Mouse (Mus musculus) retina, postnatal 1 day (tissue): Measurements from ENCODE around the gene Ccdc62.

Experiments used
- DNase-seq: peaks from one replicate; pipeline ENCODE4 v3.0.0-alpha.2; 2012

The Ccdc62 gene

DNA sequence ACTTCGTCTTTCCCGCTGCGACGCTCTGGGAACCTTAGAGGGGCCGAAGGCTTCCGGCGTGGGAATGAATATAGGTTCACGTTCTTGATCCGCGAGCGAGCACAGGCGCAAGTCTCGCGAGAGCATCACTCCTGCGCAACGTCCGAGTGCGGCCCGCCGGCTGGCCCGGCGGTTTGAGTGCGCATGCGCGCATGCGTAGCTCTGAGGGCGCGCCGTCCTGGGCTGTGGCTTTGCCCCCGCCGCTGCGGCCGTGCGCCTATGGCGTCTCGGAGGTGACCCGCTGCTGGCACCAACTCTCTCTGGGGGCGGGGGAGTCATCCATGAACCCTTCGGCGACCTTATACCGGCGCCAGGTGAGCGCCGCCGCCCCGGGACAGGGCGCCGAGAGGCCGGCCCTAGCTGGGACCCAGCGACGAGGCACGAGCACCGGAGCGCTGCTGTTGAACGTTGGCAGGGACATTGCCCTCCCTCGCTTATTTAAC, at the start of gene Ccdc62:
TSS of gene Ccdc62 (plus strand) at position 172 of the 482 bp plus-strand sequence.
- peak; percentile 98 for DNase-seq

DNA sequence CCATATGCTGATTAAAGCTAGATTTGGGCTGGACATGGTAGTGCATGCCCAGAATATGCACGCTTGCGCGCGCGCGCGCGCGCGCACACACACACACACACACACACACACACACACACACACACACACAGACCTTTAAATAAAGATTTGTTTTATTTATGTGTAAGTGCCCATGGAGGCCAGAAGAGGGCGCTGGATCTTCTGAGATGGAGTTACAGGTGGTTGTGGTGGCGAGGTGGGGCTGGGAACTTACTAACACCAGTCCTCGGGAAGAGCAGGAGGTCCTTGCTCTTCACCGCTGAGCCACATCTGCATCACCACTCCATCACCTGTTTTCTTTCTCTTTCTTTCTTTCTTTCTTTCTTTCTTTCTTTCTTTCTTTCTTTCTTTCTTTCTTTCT, 49.7 kb upstream of the Ccdc62 start:
- no peak for DNase-seq

DNA sequence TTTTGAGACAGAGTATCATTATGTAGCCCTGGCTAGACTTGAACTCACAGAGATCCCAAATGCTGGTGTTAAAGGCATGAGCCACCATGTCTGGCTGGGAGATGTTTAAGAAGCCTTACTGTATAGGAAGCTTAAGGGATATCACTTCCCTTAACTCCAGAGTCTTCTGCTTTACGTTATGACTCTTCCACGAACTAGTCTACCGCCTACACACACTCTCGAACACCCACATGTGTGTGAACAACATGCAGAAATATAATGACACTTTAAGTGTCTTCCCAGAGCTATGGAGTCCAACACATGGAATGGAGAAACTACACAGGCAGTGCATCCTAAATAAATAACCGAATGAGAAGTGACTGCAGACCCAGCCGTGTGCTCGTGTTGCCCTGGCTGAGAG, 46.6 kb upstream of the Ccdc62 start:
- DNase-seq = no peak

DNA sequence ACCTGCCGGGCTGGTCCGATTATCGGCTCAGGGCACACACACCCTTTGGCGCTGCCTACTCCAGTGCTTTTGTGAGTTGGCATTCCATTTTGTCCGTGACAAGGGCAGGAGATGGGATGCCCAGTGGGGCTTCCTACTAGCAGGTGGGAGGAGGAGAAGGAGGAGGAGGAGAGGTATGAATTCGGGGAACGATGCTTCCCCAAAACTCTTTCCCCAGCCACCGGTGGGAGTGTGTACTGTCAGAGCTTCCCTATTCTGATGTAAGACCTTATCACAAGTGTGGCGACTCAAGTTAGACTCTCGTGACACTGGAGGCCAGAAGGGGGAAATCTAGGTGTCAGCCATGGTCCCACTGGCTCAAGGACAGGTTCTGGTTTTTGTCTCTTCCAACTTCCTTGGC, 46.1 kb upstream of the Ccdc62 start:
- DNase-seq = no peak

DNA sequence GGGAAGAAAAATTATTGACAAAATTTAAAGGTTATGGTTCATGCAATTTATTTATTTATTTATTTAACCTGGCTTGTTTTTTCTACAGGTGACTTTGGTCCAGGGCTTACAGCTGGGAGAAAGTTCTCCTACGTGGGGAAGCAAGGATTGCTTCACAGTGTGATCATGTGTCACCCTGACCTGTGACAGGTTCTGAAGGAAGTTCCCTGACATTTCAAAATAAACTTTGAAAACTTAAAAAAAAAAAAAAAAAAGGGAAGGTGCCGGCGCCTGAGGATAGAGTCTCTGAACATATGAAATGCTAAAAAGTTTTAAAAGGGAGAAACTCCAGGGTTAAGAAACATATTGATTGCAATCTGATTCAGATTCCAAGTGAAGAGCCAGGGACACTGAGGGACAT, 44.1 kb upstream of the Ccdc62 start:
- no peak for DNase-seq

DNA sequence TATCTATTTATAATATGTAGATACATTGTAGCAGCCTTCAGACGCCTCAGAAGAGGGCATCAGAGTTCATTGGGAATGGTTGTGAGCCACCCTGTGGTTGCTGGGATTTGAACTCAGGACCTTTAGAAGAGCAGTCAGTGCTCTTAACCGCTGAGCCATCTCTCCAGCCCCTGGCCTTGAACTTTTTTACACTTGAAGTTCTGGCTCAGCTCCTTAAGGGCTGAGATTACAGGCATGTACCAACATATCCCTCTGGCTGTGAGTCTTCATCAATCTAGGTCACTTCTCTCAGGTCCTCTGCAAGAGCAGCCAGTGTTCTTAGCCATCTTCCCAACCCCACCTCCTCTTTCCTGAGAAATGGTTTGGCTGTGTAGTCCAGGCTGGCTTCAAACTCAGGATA, 40.2 kb upstream of the Ccdc62 start:
- DNase-seq = no peak

DNA sequence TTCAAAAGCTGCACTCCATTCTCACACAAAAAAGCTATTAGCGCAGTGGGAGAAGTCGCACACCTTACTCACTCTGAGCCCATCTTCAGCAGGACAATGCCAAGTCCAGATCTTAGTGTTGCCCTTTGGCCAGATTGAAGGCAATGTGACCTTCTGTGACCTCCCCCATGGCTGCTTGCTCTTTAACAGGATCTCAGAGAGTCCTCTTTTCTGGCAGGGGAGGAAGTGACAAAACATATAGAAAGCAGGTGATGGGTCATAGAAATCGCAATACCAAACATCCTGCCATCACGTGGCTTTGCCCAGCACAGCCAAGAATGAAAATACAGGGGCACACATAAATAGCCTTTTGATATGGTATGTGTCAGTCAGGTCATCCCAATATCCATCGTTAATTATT, 39.5 kb upstream of the Ccdc62 start:
- DNase-seq = no peak

DNA sequence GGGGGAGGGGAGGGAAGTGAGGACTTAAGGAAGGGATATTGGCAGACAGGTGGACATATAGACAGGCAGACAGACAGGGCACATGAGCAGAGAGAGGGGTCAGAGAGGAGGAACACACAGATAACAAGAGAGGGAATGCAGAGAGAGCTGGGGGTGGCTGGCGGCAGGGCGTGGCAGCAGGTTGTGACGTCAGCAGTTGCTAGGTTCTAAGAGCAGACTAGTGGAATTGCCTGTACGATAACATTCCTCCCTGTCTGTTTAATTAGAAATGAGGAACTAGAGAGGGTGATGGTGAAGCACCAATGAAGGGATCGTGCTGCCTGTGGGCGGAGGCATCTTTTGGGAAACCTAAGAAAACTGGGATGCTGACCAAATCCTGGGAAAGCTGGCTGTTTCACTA, 38.8 kb upstream of the Ccdc62 start:
- DNase-seq = no peak

DNA sequence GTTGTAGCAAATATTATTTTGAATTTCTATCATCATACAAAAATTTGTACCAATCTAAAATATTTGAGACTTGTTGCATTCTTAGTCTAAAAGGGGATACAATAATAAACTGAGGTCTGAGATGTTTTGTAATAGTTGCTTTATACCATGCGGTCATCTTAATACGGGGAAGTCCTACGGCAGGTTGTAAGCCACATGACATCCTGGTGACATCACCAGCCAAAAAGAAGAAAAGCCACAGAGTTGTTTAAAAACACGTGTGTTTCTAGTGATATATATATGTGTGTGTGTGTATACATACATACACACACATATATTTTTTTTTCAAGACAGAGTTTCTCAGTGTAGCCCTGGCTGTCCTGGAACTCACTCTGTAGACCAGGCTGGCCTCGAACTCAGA, 37.0 kb upstream of the Ccdc62 start:
- DNase-seq = no peak

DNA sequence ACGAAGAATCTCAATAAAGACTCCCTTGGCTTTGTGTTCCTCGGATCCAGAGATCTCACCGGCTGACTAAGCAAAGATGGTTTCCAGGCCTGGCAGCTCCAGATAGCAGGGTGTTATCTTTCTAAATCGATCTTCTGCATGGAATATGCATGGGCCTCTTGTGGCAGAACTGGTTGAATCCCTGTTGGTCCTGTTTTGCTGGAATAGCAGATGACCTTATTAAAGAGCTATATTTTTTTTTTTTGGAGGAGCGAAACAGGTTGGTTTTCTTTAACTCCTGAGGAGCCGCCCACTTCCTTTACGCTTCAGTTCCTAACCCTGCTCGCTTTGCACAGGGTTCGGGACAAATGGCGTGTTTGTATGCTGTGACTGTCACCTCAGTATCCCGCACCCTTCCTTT, 34.1 kb upstream of the Ccdc62 start:
- DNase-seq = no peak

DNA sequence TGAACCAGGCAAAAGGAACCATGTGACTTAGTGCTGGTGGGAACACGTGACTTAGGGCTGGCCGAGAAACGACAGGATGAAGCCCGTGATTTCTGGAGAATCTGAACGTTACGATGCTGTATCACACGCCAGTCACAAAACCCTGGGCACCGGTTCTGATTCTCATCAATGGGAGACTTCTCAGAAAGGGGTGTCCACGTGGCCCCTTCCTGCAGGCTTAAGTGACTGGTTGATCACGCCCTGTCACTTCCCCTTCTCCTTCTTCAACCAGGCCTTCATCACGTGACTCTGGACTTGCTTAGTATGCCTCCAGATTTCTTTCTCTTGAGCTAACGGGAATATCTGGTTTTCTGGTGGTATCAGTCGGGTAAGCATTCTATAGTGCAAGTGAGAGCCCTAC, 33.1 kb upstream of the Ccdc62 start:
- DNase-seq = no peak

DNA sequence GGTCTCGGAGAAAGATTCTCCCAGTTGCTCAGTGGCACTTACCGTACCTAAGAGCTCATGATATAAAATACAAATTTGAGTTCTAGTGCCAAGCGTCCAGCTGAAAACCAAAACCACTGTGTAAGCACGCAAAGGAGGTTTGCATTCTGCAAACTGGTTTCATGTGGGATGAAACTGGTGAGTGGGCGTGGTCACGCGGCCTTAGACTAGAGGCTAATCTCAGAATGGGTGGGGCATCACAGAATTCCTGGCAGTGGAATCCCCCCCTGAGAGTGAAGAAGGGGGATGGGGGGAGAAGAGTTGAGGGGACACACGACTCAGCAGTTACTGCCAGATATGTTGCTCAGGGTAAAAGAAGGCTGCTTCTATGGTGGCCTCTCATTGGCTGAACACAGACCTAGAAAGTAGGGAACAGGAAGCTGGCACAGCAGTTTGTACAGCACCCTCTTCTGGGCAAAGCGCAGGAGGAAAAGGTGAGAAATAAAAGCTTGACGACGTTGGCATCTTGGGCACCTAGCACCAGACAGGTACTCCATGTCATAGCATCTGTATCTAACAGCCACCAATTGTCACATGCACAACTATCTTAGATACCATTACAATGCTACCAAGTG, 26.3 kb upstream of the Ccdc62 start:
- no peak for DNase-seq

DNA sequence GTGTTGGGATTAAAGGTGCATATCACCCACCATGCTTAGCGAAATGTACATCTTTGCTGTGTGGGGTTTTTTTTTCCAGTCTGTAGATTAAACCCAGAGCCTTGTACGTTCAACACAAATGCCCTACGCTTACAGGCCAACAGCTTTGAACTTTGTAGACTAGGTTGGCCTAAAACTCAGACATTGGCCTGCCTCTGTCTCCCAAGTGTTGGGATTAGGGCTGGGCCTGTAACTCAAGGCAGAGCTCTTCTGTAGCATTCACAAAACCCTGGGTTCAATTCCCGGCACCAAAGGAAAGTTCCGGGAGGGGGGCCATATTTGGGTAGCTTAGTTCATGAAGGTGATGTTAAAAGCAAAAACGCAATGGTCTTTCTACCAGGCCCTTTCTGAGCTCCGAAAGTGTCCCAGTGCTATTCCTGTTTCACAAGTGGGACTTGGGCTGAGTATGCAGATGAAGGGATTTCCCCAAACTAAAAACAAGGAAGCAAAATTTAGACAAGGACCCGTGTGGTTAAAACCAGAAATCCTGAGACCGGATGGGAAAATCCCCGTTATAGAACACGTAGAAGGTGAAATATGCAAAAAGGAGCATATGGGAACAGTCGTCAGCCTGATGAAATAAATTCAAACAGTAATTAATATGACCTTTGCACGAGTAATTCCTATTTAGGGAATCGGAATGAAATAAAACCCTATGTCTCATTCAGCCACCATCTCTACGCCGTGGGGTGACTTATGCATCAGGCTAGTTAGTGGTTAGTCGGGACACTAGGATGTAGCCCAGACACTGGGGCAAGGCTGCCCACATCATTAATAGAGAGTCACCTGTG, 24.1 kb upstream of the Ccdc62 start:
- DNase-seq = no peak

DNA sequence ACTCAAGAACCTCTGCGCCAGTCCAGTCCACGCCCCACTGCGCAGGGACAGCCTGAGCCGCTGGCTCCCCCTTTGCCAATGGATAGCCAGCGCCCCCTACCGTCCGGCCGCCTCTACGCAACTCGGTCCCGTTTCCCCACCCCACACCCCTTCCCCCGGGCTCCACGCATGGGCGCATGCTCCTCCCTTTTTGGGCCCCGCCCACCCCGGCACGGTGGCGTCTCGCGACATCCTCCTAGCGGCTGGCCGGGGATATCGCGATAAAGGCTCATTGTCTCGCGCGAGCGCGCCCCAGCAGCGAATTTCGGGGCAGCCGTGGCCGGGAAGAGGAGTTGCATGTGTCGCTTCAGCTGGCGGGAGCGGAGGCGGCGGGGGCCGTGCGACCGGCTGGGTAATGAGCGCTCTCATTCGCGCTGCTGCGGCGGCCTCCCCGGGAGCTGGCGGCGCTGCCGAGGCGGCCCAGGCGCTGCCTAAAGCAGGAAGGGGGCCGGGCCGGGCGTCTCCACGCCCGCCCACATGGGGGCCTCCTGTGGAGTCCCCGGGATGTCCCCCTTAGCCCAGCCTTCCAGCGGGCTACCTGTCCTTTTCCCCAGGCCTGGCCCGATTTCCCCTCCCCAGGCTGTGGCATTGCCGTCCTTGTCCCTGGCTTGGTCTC, 23.4 kb upstream of the Ccdc62 start, which contains the start of gene Denr:
TSS of gene Denr (plus strand) at position 200 of the 655 bp plus-strand sequence.
- DNase-seq = peak; percentile 98

DNA sequence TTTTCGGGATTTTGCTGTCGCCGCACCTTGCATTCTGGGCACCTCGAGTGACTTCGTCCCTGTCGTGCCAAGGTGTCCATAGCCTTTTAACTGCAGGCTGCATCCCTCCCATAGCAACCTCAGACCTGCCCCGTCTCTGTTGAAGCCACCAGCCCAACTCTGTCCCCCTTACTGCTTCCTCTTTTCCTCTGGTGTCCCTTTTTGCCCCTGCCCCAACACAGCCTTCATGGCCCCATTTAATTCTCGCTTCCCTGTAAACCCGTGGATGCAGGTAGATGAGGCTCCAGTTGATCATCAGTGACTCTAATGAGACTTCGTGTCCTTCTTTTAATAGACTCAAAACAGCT, 22.9 kb upstream of the Ccdc62 start:
- DNase-seq = no peak

DNA sequence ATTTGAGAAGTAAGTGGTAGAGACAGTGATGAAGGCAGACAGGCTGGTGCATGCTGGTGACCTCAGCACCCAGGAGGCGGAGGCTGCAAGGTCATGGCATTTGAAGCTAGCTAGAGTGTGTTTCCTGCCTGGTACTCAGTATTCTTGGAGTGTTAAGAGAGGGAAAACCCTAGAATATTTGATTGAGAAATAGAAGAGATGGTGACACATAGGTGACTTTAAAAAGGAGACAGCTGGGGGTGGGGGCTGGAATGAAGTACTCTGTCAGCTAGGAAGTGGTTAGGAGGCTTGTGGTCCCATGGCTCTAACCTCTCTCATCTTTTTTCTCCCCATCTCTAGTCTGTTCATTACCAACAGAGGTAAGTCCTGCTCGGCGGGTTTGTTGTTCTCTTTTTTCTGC, 15.6 kb upstream of the Ccdc62 start:
- no peak for DNase-seq

DNA sequence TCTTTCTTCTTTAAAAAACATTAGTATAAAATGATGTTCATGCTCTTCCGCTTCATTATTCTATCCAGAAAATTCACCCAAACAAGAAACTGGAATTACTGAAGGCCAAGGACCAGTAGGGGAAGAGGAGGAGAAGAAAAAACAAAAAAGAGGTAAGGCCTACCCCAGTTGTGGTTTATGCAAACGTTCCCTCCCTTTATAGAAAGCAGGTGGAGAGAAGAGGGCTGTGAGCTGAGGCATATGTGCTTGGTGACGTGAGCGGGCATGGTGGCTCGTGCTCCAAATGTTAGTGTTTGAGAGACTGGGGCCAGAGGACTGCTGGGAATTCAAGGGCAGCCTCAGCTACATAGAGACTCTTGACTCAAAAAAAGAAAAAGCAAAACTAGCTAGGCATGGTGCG, 8.4 kb upstream of the Ccdc62 start:
- DNase-seq = no peak

DNA sequence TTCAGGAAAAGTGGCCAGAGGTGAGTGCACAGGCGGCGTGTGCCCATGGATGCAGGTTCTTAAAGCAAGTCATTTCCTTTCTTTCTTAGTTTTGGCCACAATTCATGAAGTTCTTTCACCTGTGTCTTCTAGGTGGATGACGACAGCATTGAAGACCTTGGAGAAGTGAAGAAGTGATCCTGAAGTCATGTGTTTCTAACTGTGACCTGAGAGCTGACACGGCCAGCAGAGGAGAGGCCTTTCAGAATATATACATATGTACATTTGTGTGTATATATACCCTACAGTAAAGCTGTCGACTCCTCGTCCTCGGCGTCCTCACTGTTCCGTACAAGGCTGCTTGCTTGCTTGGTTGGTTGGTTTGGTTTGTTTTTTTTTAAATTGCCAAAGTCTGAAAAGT, 3.4 kb upstream of the Ccdc62 start, which contains the start of gene Gm43518:
TSS of gene Gm43518 (plus strand) at position 301 of the 400 bp plus-strand sequence.
- DNase-seq = no peak

DNA sequence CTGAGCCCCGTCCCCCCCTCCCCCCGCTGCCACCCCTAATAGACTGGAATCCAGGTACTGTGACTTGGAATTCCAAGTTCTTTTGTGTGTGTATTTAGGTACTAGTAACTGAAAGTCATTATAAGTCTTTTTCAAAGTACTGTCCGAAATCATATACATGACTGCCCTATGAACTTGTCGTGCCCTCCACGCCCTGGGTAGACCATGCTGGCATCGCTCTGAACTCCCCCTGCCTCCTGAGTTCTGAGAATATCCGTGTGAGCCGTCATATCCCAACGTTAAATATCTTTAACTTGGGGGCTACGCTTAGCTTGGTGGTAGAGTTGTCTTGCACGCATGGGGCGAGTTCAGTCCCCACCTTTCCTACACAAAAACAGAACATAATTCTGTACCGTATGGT, 652 bp downstream of the Ccdc62 start:
- DNase-seq = no peak

DNA sequence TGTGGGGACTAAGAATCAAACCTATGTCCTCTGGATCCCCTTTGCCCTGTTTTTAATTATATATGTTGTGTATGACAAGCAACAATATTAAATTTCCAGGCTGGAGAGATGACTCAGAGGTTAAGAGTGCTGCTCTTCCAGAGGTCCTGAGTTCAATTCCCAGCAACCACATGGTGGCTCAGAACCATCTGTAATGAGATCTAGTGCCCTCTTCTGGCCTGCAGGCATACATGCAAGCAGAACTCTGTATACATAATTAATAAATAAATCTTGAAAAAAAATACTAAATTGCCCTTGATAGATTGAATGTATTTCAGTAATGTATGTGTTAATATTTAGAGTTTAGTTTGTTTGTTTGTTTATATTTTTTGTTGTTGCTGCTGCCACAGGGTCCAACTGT, 2.4 kb downstream of the Ccdc62 start:
- no peak for DNase-seq

DNA sequence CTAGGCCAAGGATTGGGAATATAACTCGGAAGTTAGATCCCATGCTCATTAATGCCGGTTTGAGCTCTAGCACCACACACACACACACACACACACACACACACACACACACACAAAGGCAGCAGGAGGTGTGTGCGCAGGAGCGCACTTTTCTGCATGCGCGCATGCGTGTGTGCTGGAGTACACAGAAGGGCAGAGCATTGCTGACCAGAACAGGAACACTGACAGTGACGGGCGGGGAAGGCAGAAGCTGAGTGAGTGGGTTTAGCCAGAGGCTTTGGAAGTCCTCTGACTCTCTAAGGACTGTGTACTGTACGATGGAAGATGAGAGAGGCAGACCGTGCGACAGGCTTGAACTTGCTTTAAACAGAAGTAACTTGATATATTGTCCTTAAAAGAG, 3.1 kb downstream of the Ccdc62 start:
- no peak for DNase-seq

DNA sequence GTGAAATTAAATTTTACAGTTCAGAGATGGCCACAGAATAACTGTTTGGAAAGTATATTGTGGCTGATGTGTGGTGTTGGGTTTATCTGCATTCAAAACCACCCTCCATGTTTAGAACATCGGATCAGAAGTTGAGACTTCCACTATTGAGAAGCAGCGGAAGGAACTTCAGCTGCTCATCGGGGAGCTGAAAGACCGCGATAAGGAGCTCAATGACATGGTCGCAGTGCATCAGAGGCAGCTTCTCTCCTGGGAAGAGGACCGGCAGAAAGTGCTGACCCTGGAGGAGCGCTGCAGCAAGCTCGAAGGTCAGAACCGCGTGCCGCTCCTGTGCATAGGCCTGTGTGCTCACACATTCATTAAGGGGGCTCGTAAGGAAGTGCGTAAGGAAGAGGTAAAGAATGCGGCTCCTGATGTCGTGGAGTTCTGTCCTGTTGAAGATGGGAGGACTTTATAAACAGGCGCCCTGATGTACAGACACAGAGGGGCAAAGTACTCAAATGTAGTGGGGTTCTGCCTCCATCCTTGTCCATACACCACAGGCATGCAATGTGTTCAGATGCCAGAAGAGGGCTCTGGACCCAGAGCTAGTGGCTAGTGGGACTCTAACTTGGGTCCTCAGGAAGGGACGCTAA, 3.6 kb downstream of the Ccdc62 start:
- DNase-seq = peak; percentile 47

DNA sequence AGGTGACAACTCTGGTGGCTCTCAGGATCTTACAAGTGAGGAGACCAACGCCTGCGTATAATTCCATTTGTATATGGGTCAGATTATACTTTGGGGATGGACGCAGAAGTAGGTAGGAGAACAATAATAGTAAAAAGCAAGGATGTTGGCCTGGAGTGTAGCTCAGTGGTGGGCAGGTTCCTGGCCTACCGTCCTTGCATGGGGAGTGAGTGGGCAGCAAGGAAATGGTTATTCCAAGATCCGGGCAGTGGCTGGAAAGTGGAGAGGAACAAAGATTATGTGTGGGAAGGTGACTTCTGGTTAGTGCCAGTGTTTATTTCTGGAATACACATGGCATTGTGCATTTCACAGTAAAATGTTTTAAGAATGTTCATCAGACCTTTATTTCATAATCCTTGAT, 5.5 kb downstream of the Ccdc62 start:
- DNase-seq = no peak

DNA sequence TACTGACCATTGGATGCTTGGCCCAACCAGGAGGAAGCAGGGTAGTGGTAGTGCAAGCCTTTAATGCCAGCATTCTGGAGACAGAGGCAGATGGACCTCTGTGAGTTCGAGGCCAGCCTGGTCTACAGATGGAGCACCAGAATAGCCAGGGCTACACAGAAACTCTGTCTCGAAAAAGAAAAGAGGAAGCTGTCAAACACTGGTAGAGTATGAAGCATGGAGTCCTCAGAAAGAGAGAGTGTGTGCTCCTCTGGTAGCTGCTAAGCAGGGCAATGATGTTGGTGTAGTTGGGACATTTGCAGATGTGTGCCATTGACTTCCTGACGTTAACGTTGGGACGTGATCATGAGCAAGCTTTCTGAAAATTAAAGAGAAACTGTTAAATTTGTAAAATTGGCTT, 8.0 kb downstream of the Ccdc62 start:
- DNase-seq = no peak
